Mouse (Mus musculus): ENCODE measurements around the gene Prdm16. TPM values are rescaled to one million over a fixed set of nuclear protein-coding genes. Genes with fewer than 3 reads are reported as not detected.

Gene Prdm16
- polyA plus RNA-seq, 1 experiment, result not detected

GRCm38 (mm10) chr4:154293735-154294201, 342.9 kb downstream of the Prdm16 start:
- TF ChIP-seq FLI1 (IDR thresholded peaks at IDR 0.05; ENCODE audit: low read length) (no peak), GATA1 (IDR thresholded peaks at IDR 0.05; ENCODE audit: borderline replicate concordance, low read length) (no peak)
- no peaks in the 10 kb centered on the region for H3K9me3 ChIP-seq
- H3K4me1 ChIP-seq, result no peaks in the 10 kb centered on the region
- H3K36me3 ChIP-seq (replicated peaks; ENCODE audit: low read length), result no peaks in the 10 kb centered on the region
- peaks cover 51% of the 10 kb centered on the region for H3K27me3 ChIP-seq (replicated peaks)
- H3K4me3 ChIP-seq (replicated peaks), result no peak overlapping the region

- Histone ChIP-seq H3K4me3 (replicated peaks) (no peak overlapping the region), H3K9me3 (no peaks in the 10 kb centered on the region), H3K36me3 (replicated peaks; ENCODE audit: low read length) (no peaks in the 10 kb centered on the region), H3K4me1 (peaks cover 3% of the 10 kb centered on the region; the same call in 1 of the 2 replicates), H3K27me3 (replicated peaks) (peaks cover 40% of the 10 kb centered on the region)
- TF ChIP-seq GATA1 (IDR thresholded peaks at IDR 0.05; ENCODE audit: borderline replicate concordance, low read length) (no peak), FLI1 (IDR thresholded peaks at IDR 0.05; ENCODE audit: low read length) (no peak)
Observed at GRCm38 (mm10) chr4:154283671-154284070, 353.0 kb downstream of the Prdm16 start.

GRCm38 (mm10) chr4:154279481-154279880, 357.2 kb downstream of the Prdm16 start:
- H3K27me3 ChIP-seq (replicated peaks), result peaks cover 25% of the 10 kb centered on the region
- no peaks in the 10 kb centered on the region for H3K36me3 ChIP-seq (replicated peaks; ENCODE audit: low read length)
- H3K4me3 ChIP-seq (replicated peaks), result peak overlapping the region; percentile 43
- H3K9me3 ChIP-seq, result no peaks in the 10 kb centered on the region
- TF ChIP-seq FLI1 (IDR thresholded peaks at IDR 0.05; ENCODE audit: low read length), result no peak
- no peak for TF ChIP-seq GATA1 (IDR thresholded peaks at IDR 0.05; ENCODE audit: borderline replicate concordance, low read length)
- peaks cover 3% of the 10 kb centered on the region; the same call in 1 of the 2 replicates for H3K4me1 ChIP-seq

GRCm38 (mm10) chr4:154273000-154273399, 363.7 kb downstream of the Prdm16 start:
- no peaks in the 10 kb centered on the region for H3K36me3 ChIP-seq (replicated peaks; ENCODE audit: low read length)
- peaks cover 26% of the 10 kb centered on the region for H3K27me3 ChIP-seq (replicated peaks)
- TF ChIP-seq GATA1 (IDR thresholded peaks at IDR 0.05; ENCODE audit: borderline replicate concordance, low read length) (no peak), FLI1 (IDR thresholded peaks at IDR 0.05; ENCODE audit: low read length) (no peak)
- H3K4me1 ChIP-seq, result no peaks in the 10 kb centered on the region; the same call in 1 of the 2 replicates
- H3K9me3 ChIP-seq, result no peaks in the 10 kb centered on the region
- no peak overlapping the region for H3K4me3 ChIP-seq (replicated peaks)

GRCm38 (mm10) chr4:154269520-154269919, 367.2 kb downstream of the Prdm16 start:
- TF ChIP-seq GATA1 (IDR thresholded peaks at IDR 0.05; ENCODE audit: borderline replicate concordance, low read length) (no peak), FLI1 (IDR thresholded peaks at IDR 0.05; ENCODE audit: low read length) (no peak)

GRCm38 (mm10) chr4:154267511-154267910, 369.2 kb downstream of the Prdm16 start:
- TF ChIP-seq FLI1 (IDR thresholded peaks at IDR 0.05; ENCODE audit: low read length) (no peak), GATA1 (IDR thresholded peaks at IDR 0.05; ENCODE audit: borderline replicate concordance, low read length) (no peak)
- Histone ChIP-seq H3K9me3 (0 out of 2 replicates have a peak, but pooled peaks cover 6% of the 10 kb centered on the region), H3K36me3 (replicated peaks; ENCODE audit: low read length) (no peaks in the 10 kb centered on the region), H3K27me3 (replicated peaks) (peaks cover 26% of the 10 kb centered on the region), H3K4me1 (no peaks in the 10 kb centered on the region; the same call in 1 of the 2 replicates), H3K4me3 (replicated peaks) (no peak overlapping the region)

More at GRCm38 (mm10) chr4:154269520-154269919, 367.2 kb downstream of the Prdm16 start:
- H3K4me3 ChIP-seq (replicated peaks), result no peak overlapping the region
- no peaks in the 10 kb centered on the region for H3K36me3 ChIP-seq (replicated peaks; ENCODE audit: low read length)
- no peaks in the 10 kb centered on the region; the same call in 1 of the 2 replicates for H3K4me1 ChIP-seq
- H3K27me3 ChIP-seq (replicated peaks), result peaks cover 25% of the 10 kb centered on the region
- no peaks in the 10 kb centered on the region for H3K9me3 ChIP-seq

Other genes starting within 250 kb of the Prdm16 start
- gene Actrt2, start 31.0 kb upstream of the Prdm16 start, polyA plus RNA-seq (2012; ENCODE audit: insufficient read depth, low replicate concordance), result not detected in 2 replicates
- gene Ttc34, start 200.6 kb upstream of the Prdm16 start, polyA plus RNA-seq (2012; ENCODE audit: insufficient read depth, low replicate concordance), result not detected in 2 replicates
- 1.2 TPM in 1 of 2 replicates, not detected in the other for gene Mmel1, start 232.7 kb upstream of the Prdm16 start, polyA plus RNA-seq (2012; ENCODE audit: insufficient read depth, low replicate concordance)

Measured in megakaryocyte, embryonic 14.5 days (primary cell).